Mouse (Mus musculus): ENCODE results near the gene Med18. TPM values are rescaled to one million over a fixed set of nuclear protein-coding genes. Genes with fewer than 3 reads are reported as not detected.
"Not testable (repeated sequence)": the region's sequence is repeated elsewhere in the genome, so short reads cannot be mapped to it uniquely, and the experiment has no call there.

Med18 gene
- total RNA-seq, 2 experiments from 2014 or later: 7.9 to 9.7 TPM

GRCm38 (mm10) chr4:132482956-132483608, 19.4 kb upstream of the Med18 start:
- no peak for DNase-seq (ENCODE audit: low spot score in 2 of 2)

GRCm38 (mm10) chr4:132482104-132482503, 18.4 kb upstream of the Med18 start:
- DNase-seq (ENCODE audit: low spot score in 2 of 2): not testable (repeated sequence)

GRCm38 (mm10) chr4:132477833-132478232, 14.1 kb upstream of the Med18 start:
- DNase-seq (ENCODE audit: low spot score in 2 of 2): no peak

GRCm38 (mm10) chr4:132475895-132476878, 12.5 kb upstream of the Med18 start:
- DNase-seq (ENCODE audit: low spot score in 2 of 2): no peak

- peak in 1 of 2 experiments; percentile 32 for DNase-seq (ENCODE audit: low spot score in 2 of 2)
Observed at GRCm38 (mm10) chr4:132474631-132475030, 10.9 kb upstream of the Med18 start.

- DNase-seq (ENCODE audit: low spot score in 2 of 2): no peak
Observed at GRCm38 (mm10) chr4:132473411-132473810, 9.7 kb upstream of the Med18 start.

GRCm38 (mm10) chr4:132469873-132470272, 6.2 kb upstream of the Med18 start:
- no peak for DNase-seq (ENCODE audit: low spot score in 2 of 2)

- no peak for DNase-seq (ENCODE audit: low spot score in 2 of 2)
Observed at GRCm38 (mm10) chr4:132464255-132464613, 513 bp upstream of the Med18 start.

GRCm38 (mm10) chr4:132462836-132463235, 885 bp downstream of the Med18 start:
- no peak for DNase-seq (ENCODE audit: low spot score in 2 of 2)

GRCm38 (mm10) chr4:132460225-132460624, 3.5 kb downstream of the Med18 start:
- no peak for DNase-seq (ENCODE audit: low spot score in 2 of 2)

GRCm38 (mm10) chr4:132455561-132455960, 8.2 kb downstream of the Med18 start:
- DNase-seq (ENCODE audit: low spot score in 2 of 2): no peak

- DNase-seq (ENCODE audit: low spot score in 2 of 2): no peak
Observed at GRCm38 (mm10) chr4:132455146-132455545, 8.6 kb downstream of the Med18 start.

- DNase-seq (ENCODE audit: low spot score in 2 of 2): no peak
Observed at GRCm38 (mm10) chr4:132454216-132454615, 9.5 kb downstream of the Med18 start.

- no peak for DNase-seq (ENCODE audit: low spot score in 2 of 2)
Observed at GRCm38 (mm10) chr4:132449778-132450177, 13.9 kb downstream of the Med18 start.

GRCm38 (mm10) chr4:132446105-132446504, 17.6 kb downstream of the Med18 start:
- no peak for DNase-seq (ENCODE audit: low spot score in 2 of 2)

GRCm38 (mm10) chr4:132444516-132444915, 19.2 kb downstream of the Med18 start:
- no peak for DNase-seq (ENCODE audit: low spot score in 2 of 2)

- no peak for DNase-seq (ENCODE audit: low spot score in 2 of 2)
Observed at GRCm38 (mm10) chr4:132437857-132438256, 25.9 kb downstream of the Med18 start.

- DNase-seq (ENCODE audit: low spot score in 2 of 2): no peak
Observed at GRCm38 (mm10) chr4:132432717-132433372, 30.9 kb downstream of the Med18 start.

GRCm38 (mm10) chr4:132428022-132428542, 35.6 kb downstream of the Med18 start:
- DNase-seq (ENCODE audit: low spot score in 2 of 2): no peak

GRCm38 (mm10) chr4:132427493-132427892, 36.2 kb downstream of the Med18 start:
- DNase-seq (ENCODE audit: low spot score in 2 of 2): no peak

GRCm38 (mm10) chr4:132426021-132426420, 37.7 kb downstream of the Med18 start:
- no peak for DNase-seq (ENCODE audit: low spot score in 2 of 2)

- no peak for DNase-seq (ENCODE audit: low spot score in 2 of 2)
Observed at GRCm38 (mm10) chr4:132424765-132425164, 39.0 kb downstream of the Med18 start.

Data from layer of hippocampus, adult 18-20 months (tissue).